Mouse (Mus musculus): ENCODE measurements around the gene Zfp568. TPM values are rescaled to one million over a fixed set of nuclear protein-coding genes. Genes with fewer than 3 reads are reported as not detected.

The Zfp568 gene
- polyA plus RNA-seq (2014; fragmentation: Nextera tagmentation; extraction: Ambion mirVana) = 2.9 and 4.3 TPM in 2 replicates

DNA sequence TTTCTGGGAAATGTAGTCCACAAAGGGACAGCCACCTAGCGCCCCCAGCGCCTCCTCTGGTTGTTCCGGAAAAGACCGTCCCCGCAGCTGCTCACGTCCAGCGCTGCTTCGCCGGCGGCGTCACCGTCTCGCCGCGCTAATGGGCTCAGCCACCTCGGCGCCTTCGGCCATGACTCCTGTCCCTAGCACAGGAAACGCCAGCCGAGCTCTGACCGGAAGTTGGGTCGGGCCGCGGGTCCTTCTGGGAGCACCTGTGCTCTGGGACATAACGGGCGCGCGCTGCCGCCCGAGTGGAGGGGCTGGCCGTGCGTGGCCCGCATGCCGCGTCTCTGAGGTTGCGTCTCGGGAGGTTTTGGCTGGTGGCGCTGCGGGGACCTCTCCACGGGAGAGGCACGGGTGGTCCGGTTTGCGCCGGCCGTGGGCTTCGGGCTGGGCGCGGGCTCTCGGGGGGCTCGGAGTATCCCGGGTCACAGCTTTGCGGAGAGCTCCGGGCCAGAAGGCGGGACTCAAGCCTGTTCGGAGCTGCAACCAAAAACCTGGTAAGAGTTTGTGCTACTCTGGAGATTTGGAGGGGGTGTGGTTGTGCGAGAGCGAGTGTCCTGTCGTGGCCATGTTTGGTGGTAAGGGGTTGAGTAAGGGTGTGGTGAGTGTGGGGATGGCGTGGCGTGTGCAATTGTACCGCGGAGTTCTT lies at the start of gene Zfp568:
Zfp568 (plus strand) TSS at position 266 of the 691 bp plus-strand sequence.
- ATAC-seq (peak; percentile 96), DNase-seq (ENCODE audit: low spot score) (peak; percentile 93)
- Histone ChIP-seq H3K4me3 (ENCODE audit: low read depth, low read length) (peak within 1 kb of the TSS; percentile 88), H3K36me3 (ENCODE audit: control insufficient read depth, insufficient read depth, low read length) (peaks cover 25% of the 10 kb centered on the region), H3K4me1 (ENCODE audit: control insufficient read depth, insufficient read depth, low read length) (peaks cover 10% of the 10 kb centered on the region; the same call in 1 of the 2 replicates), H3K9me3 (replicated peaks; ENCODE audit: control insufficient read depth, low read length) (no peaks in the 10 kb centered on the region), H3K4me2 (ENCODE audit: low read length) (peak within 1 kb of the TSS; percentile 59), H3K9ac (ENCODE audit: low read length) (peak within 1 kb of the TSS; percentile 84), H3K27me3 (replicated peaks; ENCODE audit: control insufficient read depth, insufficient read depth, low read length) (no peaks in the 10 kb centered on the region), H3K27ac (ENCODE audit: low read depth, low read length) (peak within 1 kb of the TSS; percentile 82)
- WGBS = under 1% methylated on average over 57 of the region's 62 CpGs

DNA sequence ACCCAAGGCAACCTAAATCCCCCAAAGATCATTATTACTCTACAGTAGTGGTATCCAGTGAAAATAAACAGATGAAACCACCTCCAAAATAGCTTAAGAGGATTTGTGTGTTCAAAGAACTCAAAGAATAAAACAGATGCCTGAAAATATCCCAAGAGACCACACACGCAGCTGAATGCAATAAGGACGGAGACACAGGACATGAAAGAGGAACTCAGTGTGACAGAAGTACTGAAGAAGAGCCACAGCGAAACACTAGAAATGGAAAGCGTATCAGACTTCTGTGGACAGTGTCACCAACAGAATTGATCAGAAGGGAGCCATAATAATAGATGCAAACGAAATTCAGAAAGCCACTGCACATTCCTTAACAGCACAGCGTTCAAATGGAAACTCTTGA lies 44.9 kb upstream of the Zfp568 start:
- ATAC-seq (no peak), DNase-seq (ENCODE audit: low spot score) (no peak)
- Histone ChIP-seq H3K9ac (ENCODE audit: low read length) (no peak overlapping the region), H3K4me1 (ENCODE audit: control insufficient read depth, insufficient read depth, low read length) (no peaks in the 10 kb centered on the region), H3K4me3 (ENCODE audit: low read depth, low read length) (no peak overlapping the region), H3K9me3 (replicated peaks; ENCODE audit: control insufficient read depth, low read length) (no peaks in the 10 kb centered on the region), H3K36me3 (ENCODE audit: control insufficient read depth, insufficient read depth, low read length) (peaks cover 62% of the 10 kb centered on the region), H3K27me3 (replicated peaks; ENCODE audit: control insufficient read depth, insufficient read depth, low read length) (no peaks in the 10 kb centered on the region), H3K27ac (ENCODE audit: low read depth, low read length) (no peak overlapping the region), H3K4me2 (ENCODE audit: low read length) (no peak overlapping the region)
- 86% methylated on average over 6 of the region's 6 CpGs for WGBS

DNA sequence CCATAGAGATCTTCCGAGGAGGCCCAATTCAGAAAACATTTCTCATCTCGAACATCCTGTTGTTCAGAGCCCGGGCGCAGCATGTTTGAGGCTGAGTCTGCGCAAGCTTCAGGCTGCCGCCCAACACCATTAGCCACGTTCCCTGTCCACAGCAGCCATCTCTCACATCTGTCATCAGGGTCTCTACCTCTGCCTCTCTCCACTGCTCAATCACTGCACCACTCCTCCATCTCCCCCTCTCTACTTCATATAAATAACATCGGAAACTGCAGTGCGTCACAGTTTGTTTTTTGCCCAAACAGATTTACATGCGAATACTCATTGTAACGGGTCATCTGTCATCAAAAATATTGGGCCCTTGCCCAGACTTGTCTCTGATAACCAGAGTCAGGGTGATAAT lies 42.7 kb upstream of the Zfp568 start:
- no peaks in the 10 kb centered on the region for H3K4me1 ChIP-seq (ENCODE audit: control insufficient read depth, insufficient read depth, low read length)
- no peak overlapping the region for H3K27ac ChIP-seq (ENCODE audit: low read depth, low read length)
- H3K9me3 ChIP-seq (replicated peaks; ENCODE audit: control insufficient read depth, low read length) = no peaks in the 10 kb centered on the region
- H3K36me3 ChIP-seq (ENCODE audit: control insufficient read depth, insufficient read depth, low read length) = peaks cover 40% of the 10 kb centered on the region
- H3K4me2 ChIP-seq (ENCODE audit: low read length) = no peak overlapping the region
- H3K4me3 ChIP-seq (ENCODE audit: low read depth, low read length) = no peak overlapping the region
- no peak overlapping the region for H3K9ac ChIP-seq (ENCODE audit: low read length)
- ATAC-seq (no peak), DNase-seq (ENCODE audit: low spot score) (peak; percentile 24)
- H3K27me3 ChIP-seq (replicated peaks; ENCODE audit: control insufficient read depth, insufficient read depth, low read length) = no peaks in the 10 kb centered on the region
- 86% methylated on average over 11 of the region's 11 CpGs for WGBS

DNA sequence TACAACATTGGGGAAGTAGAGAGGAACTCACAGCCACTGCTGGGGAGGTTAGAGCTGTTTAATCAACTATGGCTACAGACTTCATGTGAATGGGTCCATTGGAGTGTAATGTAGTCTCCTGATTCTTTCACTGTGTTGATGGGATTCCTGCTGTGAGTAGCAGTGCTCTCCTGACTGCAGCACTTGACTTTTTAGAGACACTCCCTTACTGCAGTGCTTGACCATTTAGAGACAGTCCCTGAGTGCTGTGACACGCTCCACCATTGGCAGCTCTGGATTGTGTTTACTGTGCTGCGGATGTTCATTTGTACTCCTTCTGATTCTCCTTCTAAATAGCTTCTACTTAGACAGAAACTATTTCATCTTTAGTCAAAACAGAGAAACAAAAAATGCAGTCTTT lies 41.0 kb upstream of the Zfp568 start:
- H3K4me1 ChIP-seq (ENCODE audit: control insufficient read depth, insufficient read depth, low read length) = no peaks in the 10 kb centered on the region
- DNase-seq (ENCODE audit: low spot score) = no peak
- 32% methylated on average over 2 of the region's 2 CpGs for WGBS

DNA sequence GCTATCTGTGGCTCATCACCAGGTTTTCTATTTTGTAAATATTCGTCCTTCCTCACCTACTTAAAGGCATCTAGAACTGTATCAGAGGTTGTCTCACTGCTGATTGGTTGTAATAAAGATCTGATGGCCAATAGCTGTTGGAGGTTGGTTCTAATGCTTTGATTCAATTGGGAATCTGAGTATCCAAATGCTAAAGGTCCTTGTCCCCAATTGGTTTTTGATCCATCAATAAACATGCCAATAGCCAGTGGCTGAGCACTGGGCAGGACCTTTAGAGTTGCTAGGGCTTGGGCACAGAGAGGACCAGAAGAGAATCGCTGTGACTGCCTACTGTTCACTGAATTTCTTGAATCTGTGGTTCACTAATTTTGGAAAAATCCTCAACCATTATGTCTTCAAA lies 40.0 kb upstream of the Zfp568 start:
- DNase-seq (ENCODE audit: low spot score) = no peak
- no peak overlapping the region for H3K4me2 ChIP-seq (ENCODE audit: low read length)
- no peak overlapping the region for H3K27ac ChIP-seq (ENCODE audit: low read depth, low read length)
- WGBS = 69% methylated on average over 2 of the region's 2 CpGs
- no peaks in the 10 kb centered on the region for H3K27me3 ChIP-seq (replicated peaks; ENCODE audit: control insufficient read depth, insufficient read depth, low read length)
- H3K36me3 ChIP-seq (ENCODE audit: control insufficient read depth, insufficient read depth, low read length) = peaks cover 25% of the 10 kb centered on the region
- no peaks in the 10 kb centered on the region for H3K9me3 ChIP-seq (replicated peaks; ENCODE audit: control insufficient read depth, low read length)
- no peak overlapping the region for H3K4me3 ChIP-seq (ENCODE audit: low read depth, low read length)
- no peak overlapping the region for H3K9ac ChIP-seq (ENCODE audit: low read length)
- H3K4me1 ChIP-seq (ENCODE audit: control insufficient read depth, insufficient read depth, low read length) = no peaks in the 10 kb centered on the region
- ATAC-seq = no peak

More for the DNA sequence above, 41.0 kb upstream of the Zfp568 start:
- no peak overlapping the region for H3K4me2 ChIP-seq (ENCODE audit: low read length)
- no peak overlapping the region for H3K27ac ChIP-seq (ENCODE audit: low read depth, low read length)
- no peaks in the 10 kb centered on the region for H3K9me3 ChIP-seq (replicated peaks; ENCODE audit: control insufficient read depth, low read length)
- H3K27me3 ChIP-seq (replicated peaks; ENCODE audit: control insufficient read depth, insufficient read depth, low read length) = no peaks in the 10 kb centered on the region
- no peak overlapping the region for H3K9ac ChIP-seq (ENCODE audit: low read length)
- no peak overlapping the region for H3K4me3 ChIP-seq (ENCODE audit: low read depth, low read length)
- no peak for ATAC-seq
- peaks cover 27% of the 10 kb centered on the region for H3K36me3 ChIP-seq (ENCODE audit: control insufficient read depth, insufficient read depth, low read length)

DNA sequence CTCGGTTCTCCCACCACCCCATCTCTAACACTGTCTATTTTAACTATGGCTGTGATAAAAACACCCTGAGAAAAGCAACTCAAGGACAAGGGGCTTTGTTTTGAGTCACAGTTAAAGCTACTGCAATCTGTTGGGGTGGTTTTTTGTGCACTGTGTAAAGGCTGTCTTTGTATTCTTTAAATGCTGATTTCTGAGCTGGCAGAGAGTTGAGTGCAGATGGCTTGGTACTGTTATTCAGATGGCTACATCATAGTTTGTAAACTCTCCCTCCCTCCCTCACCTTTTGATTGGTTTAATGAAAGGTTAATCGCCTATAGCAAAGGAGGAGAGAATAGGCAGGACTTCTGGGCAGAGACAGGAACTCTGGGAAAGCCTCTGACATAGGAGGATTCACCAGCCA lies 39.6 kb upstream of the Zfp568 start:
- WGBS = 67% methylated on average over 2 of the region's 2 CpGs
- H3K36me3 ChIP-seq (ENCODE audit: control insufficient read depth, insufficient read depth, low read length) = peaks cover 28% of the 10 kb centered on the region
- no peak for ATAC-seq

DNA sequence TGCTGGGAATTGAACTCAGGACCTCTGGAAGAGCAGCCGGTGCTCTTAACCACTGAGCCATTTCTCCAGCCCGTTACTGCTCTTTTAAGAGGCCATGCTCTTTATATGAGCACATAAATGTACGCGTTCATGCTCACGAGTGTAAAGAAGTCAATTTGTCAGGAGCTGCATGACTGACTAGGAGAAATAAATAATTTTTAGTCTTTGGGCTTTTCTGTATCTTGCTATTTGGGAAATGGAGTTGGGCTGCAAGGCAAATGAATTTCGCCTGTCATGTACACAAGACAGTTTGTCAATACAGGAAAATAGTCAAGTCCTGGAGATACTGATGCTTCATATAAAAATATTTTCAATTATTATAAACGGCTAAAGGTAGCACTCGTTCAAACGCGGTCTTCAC lies 30.7 kb upstream of the Zfp568 start:
- no peaks in the 10 kb centered on the region for H3K4me1 ChIP-seq (ENCODE audit: control insufficient read depth, insufficient read depth, low read length)
- H3K9me3 ChIP-seq (replicated peaks; ENCODE audit: control insufficient read depth, low read length) = no peaks in the 10 kb centered on the region
- 44% methylated on average over 10 of the region's 10 CpGs for WGBS
- H3K4me3 ChIP-seq (ENCODE audit: low read depth, low read length) = peak overlapping the region; percentile 70
- H3K27me3 ChIP-seq (replicated peaks; ENCODE audit: control insufficient read depth, insufficient read depth, low read length) = no peaks in the 10 kb centered on the region
- peak overlapping the region; percentile 95; the same call in 1 of the 2 replicates for H3K27ac ChIP-seq (ENCODE audit: low read depth, low read length)
- peaks cover 18% of the 10 kb centered on the region for H3K36me3 ChIP-seq (ENCODE audit: control insufficient read depth, insufficient read depth, low read length)
- ATAC-seq (no peak), DNase-seq (ENCODE audit: low spot score) (no peak)
- peak overlapping the region; percentile 95 for H3K9ac ChIP-seq (ENCODE audit: low read length)
- H3K4me2 ChIP-seq (ENCODE audit: low read length) = peak overlapping the region; percentile 58

More for the DNA sequence above, 39.6 kb upstream of the Zfp568 start:
- no peaks in the 10 kb centered on the region for H3K4me1 ChIP-seq (ENCODE audit: control insufficient read depth, insufficient read depth, low read length)
- no peaks in the 10 kb centered on the region for H3K9me3 ChIP-seq (replicated peaks; ENCODE audit: control insufficient read depth, low read length)
- no peak overlapping the region for H3K9ac ChIP-seq (ENCODE audit: low read length)
- H3K27ac ChIP-seq (ENCODE audit: low read depth, low read length) = no peak overlapping the region
- H3K4me3 ChIP-seq (ENCODE audit: low read depth, low read length) = no peak overlapping the region
- DNase-seq (ENCODE audit: low spot score) = peak; percentile 49
- H3K4me2 ChIP-seq (ENCODE audit: low read length) = no peak overlapping the region
- no peaks in the 10 kb centered on the region for H3K27me3 ChIP-seq (replicated peaks; ENCODE audit: control insufficient read depth, insufficient read depth, low read length)

DNA sequence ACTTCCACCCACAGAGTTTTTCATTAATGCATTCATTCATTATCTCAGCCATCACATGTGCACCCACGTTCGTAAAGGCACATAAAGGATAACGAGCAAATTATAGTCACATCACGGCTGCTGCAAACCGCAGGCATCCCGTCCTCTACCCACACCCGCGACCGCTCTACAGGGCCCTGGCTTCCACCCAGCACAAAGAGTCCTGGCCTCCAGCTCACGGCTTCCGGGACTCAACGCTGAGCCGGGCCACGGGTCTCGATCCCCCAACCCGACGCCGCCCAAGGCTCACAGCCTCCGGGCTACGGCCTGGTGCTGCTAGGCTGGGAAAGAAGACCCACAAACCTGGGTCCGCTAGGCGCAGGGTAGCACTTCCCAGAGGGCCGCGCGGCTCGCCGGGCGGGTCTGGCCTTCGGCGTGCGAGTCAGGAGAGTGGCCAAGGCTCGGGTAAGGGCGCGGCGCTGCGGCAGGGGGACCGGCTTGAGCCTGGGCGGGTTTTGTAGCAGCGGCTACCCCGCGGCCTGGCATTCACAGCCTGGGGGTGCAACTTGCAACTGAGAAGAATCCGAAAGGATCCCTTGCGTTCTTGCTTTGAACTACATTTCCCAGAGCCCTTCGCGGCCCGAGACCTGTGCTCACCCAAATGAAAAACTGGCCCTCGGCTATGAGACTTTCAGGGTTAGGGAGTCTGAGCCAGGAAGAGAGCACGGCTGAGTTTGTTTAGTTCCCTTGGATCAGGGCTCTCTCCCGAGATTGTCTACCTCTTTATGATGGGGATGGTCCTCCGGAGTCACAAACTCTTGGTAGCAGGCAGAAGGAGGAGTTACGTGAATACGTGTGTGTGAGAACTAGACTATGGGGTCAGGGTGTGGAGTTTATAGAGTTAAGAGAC lies 30.0 kb upstream of the Zfp568 start, which contains the start of gene Zfp74:
Zfp74 (minus strand) TSS at position 577 of the 889 bp plus-strand sequence.
- no peaks in the 10 kb centered on the region for H3K4me1 ChIP-seq (ENCODE audit: control insufficient read depth, insufficient read depth, low read length)
- peak; percentile 94 for ATAC-seq
- WGBS = under 1% methylated on average over 52 of the region's 52 CpGs

More for the DNA sequence above, 30.0 kb upstream of the Zfp568 start, which contains the start of gene Zfp74:
- Histone ChIP-seq H3K4me2 (ENCODE audit: low read length) (peak within 1 kb of the TSS; percentile 58), H3K4me3 (ENCODE audit: low read depth, low read length) (peak within 1 kb of the TSS; percentile 70), H3K9ac (ENCODE audit: low read length) (peak within 1 kb of the TSS; percentile 95), H3K27ac (ENCODE audit: low read depth, low read length) (peak within 1 kb of the TSS; percentile 95), H3K9me3 (replicated peaks; ENCODE audit: control insufficient read depth, low read length) (no peaks in the 10 kb centered on the region), H3K36me3 (ENCODE audit: control insufficient read depth, insufficient read depth, low read length) (peaks cover 18% of the 10 kb centered on the region), H3K27me3 (replicated peaks; ENCODE audit: control insufficient read depth, insufficient read depth, low read length) (no peaks in the 10 kb centered on the region)
- DNase-seq (ENCODE audit: low spot score) = peak; percentile 90

All from forebrain, embryonic 14.5 days (tissue).